Mouse (Mus musculus) heart, embryonic 13.5 days (tissue): Measurements from ENCODE around the gene Ttc12. TPM values are rescaled to one million over a fixed set of nuclear protein-coding genes. Genes with fewer than 3 reads are reported as not detected.

Experiments
- polyA plus RNA-seq: library from polyadenylated mRNA; unstranded; fragments of >200 nt; fragmentation: Nextera tagmentation; extraction: Ambion mirVana; gene quantifications from 2 replicates; pipeline ENCODE4 v1.2.1, GENCODE M21; 2015

Gene Ttc12
- polyA plus RNA-seq, 1 experiment from 2014 or later = 1.2 TPM

Other genes starting within 250 kb of the Ttc12 start
- not detected in 2 replicates for gene Gm4894, start 235.7 kb downstream of the Ttc12 start, polyA plus RNA-seq
- 0.07 TPM in 1 of 2 replicates, not detected in the other for gene Drd2, start 145.6 kb downstream of the Ttc12 start, polyA plus RNA-seq
- gene Ankk1, start 59.2 kb downstream of the Ttc12 start, polyA plus RNA-seq = not detected in 2 replicates